Comparison of ENCODE assay signal across 12 mouse cellular contexts in genomic region chr10:66848778-66849177, GRCm38 (mm10).
"Had no signal": no experiment of that assay in that cellular context is flagged by ENCODE, and none has a peak within 500 bp of the region (broad histone marks: within the 10 kb centered on the region; RNA-seq: fewer than 3 reads in every experiment).

No protein-coding gene starts in this region.

- DNase-seq: kidney, adult 11 months; kidney, adult 8-10 months; kidney, postnatal 10 days; kidney, postnatal 36 days; liver, embryonic 13.5 days; lung, embryonic 14.5 days; lung, postnatal 4 days; midbrain, embryonic 14.5 days; thymus, postnatal 25 days had no signal

- H3K36me3 ChIP-seq: intestine, embryonic 15.5 days; kidney, embryonic 15.5 days; liver, embryonic 13.5 days; stomach, embryonic 15.5 days had no signal

- H3K27ac ChIP-seq: intestine, embryonic 15.5 days; kidney, embryonic 15.5 days; liver, embryonic 13.5 days; stomach, embryonic 15.5 days had no signal

- H3K4me3 ChIP-seq: intestine, embryonic 15.5 days; kidney, embryonic 15.5 days; liver, embryonic 13.5 days; stomach, embryonic 15.5 days had no signal
